Mouse (Mus musculus) ES-E14 (cell line): ENCODE measurements at regions not wholly inside any gene's neighbourhood (a gene's known extent, or its start where the extent isn't known, plus 50 kb on each side); places are given as distances from the start of the nearest gene placed in this dataset.

Experiments
- DNase-seq: peaks from one replicate; pipeline ENCODE4 v3.0.0-alpha.2; 2013; ENCODE audit warnings: low read depth, low spot score
- H3K27ac ChIP-seq: 2 replicates; pipeline ENCODE4 v1.5.1; 2012; ENCODE audit warnings: low read depth, mild to moderate bottlenecking, low read length, moderate library complexity, mixed read lengths; ENCODE audit not compliant: poor library complexity, insufficient read depth, severe bottlenecking
- H3K36me3 ChIP-seq: 2 replicates; pipeline ENCODE4 v1.6.1; 2012; ENCODE audit warnings: mild to moderate bottlenecking, low read length, moderate library complexity, mixed read lengths; ENCODE audit not compliant: control insufficient read depth, poor library complexity, insufficient read depth, severe bottlenecking
- H3K4me1 ChIP-seq, 2 experiments: fragments of 150-350 bp in 1 of 2; sonication (generic) in 1 of 2; 2 replicates each; pipeline ENCODE4 v1.6.1; 2012; ENCODE audit warnings: low read length in 2 of 2, mild to moderate bottlenecking in 1 of 2, mixed read lengths in 1 of 2; ENCODE audit not compliant: control insufficient read depth in 2 of 2, insufficient read depth in 2 of 2, poor library complexity in 1 of 2
- H3K4me3 ChIP-seq, 2 experiments: fragments of 150-350 bp in 1 of 2; sonication (generic) in 1 of 2; 2 replicates each; pipeline ENCODE4 v1.5.1; 2012; ENCODE audit warnings: low read length in 2 of 2, low read depth in 1 of 2, mild to moderate bottlenecking in 1 of 2, mixed read lengths in 1 of 2; ENCODE audit not compliant: insufficient read depth in 1 of 2, poor library complexity in 1 of 2, severe bottlenecking in 1 of 2
- H3K9ac ChIP-seq: 2 replicates; pipeline ENCODE4 v1.6.1; 2012; ENCODE audit warnings: low read depth, mild to moderate bottlenecking, low read length, mixed read lengths; ENCODE audit not compliant: poor library complexity, insufficient read depth, severe bottlenecking
- H3K9me3 ChIP-seq: fragments of 150-350 bp; sonication (generic); 2 replicates; pipeline ENCODE4 v1.6.1; 2012; ENCODE audit warnings: low read depth, mild to moderate bottlenecking, low read length; ENCODE audit not compliant: control insufficient read depth, insufficient read depth
- CHD2 ChIP-seq: IDR thresholded peaks from 2 replicates; pipeline ENCODE4 v1.6.1; 2014; ENCODE audit warnings: mild to moderate bottlenecking, low read depth, low read length, inconsistent platforms
- HCFC1 ChIP-seq: IDR thresholded peaks from 2 replicates; pipeline ENCODE4 v1.6.1; 2012; ENCODE audit warnings: low read length, inconsistent platforms, borderline replicate concordance; ENCODE audit not compliant: insufficient read depth
- MAFK ChIP-seq: IDR thresholded peaks from 2 replicates; pipeline ENCODE4 v1.6.1; 2014; ENCODE audit warnings: mild to moderate bottlenecking, low read depth, low read length, inconsistent platforms; ENCODE audit not compliant: insufficient read depth
- ZC3H11A ChIP-seq: IDR thresholded peaks from 2 replicates; pipeline ENCODE4 v1.6.1; 2012; ENCODE audit warnings: low read depth, mild to moderate bottlenecking, inconsistent platforms, low read length, borderline replicate concordance
- ZNF384 ChIP-seq: IDR thresholded peaks from 2 replicates; pipeline ENCODE4 v1.6.1; 2012; ENCODE audit warnings: low read depth, low read length, inconsistent platforms
- in situ Hi-C, 2 experiments: fragments of 600-800 bp; cut with MboI; formaldehyde crosslinking; loops; one replicate each; pipeline ENCODE4 v1.15.1; 2025; ENCODE audit warnings: low sequenced_read_pairs in 2 of 2, inconsistent platforms in 1 of 2; ENCODE audit not compliant: unreplicated experiment in 2 of 2

DNA sequence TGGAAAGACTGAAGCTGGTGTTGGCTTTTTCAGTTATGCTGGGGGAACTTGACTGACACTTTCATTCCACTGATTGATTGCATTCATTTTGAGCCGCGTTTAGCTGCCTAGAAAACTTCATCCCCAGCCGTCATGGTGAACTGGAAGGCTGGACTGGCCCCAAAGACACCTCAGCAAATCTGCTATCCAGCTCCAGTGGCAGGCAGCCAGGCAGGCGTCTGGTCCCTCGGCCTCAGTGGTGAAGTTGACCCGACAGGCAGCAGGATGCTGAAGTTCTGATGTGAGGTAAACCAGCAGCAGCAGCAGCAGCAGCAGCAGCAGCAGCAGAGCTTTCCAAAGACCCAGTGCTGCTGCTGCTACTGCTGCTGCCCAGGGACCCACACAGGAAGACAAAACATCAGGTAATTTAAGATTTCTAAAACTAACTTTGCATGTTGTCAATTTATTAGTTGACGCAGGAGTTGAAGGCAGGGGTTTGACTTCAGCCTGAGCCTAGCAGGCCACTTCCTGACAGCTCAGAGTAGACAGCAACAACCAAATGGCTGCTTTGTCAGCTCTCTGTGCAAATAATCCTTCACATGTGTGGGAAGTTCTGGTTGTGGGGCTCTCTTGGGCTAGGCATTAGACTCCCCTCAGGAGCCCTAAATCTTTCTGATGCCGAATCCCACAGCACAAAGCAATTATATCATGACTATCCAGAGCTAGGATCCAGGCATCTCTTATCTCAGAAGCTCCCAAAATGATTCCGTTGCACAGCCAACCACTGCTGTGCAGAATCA, 200.4 kb upstream of the Nhs start:
- Histone ChIP-seq H3K36me3 (no peaks in the 10 kb centered on the region), H3K9ac (no peak overlapping the region), H3K27ac (no peak overlapping the region), H3K9me3 (no peaks in the 10 kb centered on the region), H3K4me3 (no peak overlapping the region), H3K4me1 (no peaks in the 10 kb centered on the region)
- in situ Hi-C loops: no loop called here
- TF ChIP-seq ZC3H11A (no peak), ZNF384 (no peak), CHD2 (no peak), MAFK (no peak), HCFC1 (no peak)
- no peak for DNase-seq

DNA sequence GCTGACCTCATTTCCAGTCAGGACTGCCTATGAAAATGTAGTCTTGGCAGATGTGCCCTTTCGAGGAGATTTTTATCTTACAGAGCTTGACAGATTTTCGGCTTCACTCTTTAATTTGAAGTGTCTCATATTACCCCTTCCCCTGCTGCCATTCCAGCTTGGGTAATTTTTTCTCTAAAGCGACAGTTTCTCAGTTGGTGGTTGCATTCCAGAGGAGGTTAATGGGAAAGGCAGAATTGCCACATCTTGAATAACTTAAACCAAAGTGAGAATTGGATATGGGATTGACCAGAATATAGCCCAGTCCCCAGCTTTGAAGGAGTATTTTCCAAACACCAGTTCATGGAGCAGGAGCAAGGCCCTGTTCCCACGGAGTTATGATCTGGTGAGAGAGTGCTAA, 188.8 kb upstream of the Nhs start:
- H3K9me3 ChIP-seq: no peaks in the 10 kb centered on the region
- no peak for DNase-seq
- H3K27ac ChIP-seq: no peak overlapping the region
- TF ChIP-seq HCFC1 (no peak), ZC3H11A (no peak), ZNF384 (no peak), MAFK (no peak), CHD2 (no peak)
- H3K4me3 ChIP-seq: no peak overlapping the region
- no peaks in the 10 kb centered on the region for H3K4me1 ChIP-seq
- in situ Hi-C loops: no loop called here
- no peak overlapping the region for H3K9ac ChIP-seq
- H3K36me3 ChIP-seq: no peaks in the 10 kb centered on the region

DNA sequence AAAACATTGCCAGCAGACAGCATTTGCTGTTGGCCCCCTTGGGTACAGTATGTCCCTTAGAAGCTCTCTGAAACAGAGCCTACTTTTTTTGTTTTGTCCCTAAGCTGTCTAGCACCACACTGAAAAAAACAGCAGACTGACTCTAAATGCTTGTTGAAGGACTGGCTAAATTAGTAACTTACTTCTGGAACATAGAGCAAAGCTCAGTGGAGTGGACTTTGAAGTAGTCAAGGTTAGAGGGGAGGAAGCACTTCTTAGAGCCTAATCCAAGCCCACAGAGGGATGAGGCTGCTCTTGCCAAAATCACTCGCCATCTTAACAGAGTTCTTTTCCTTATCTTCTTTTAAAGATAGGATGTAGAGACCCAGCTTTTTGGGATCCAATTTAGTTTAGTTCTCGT, 188.4 kb upstream of the Nhs start:
- Histone ChIP-seq H3K9ac (no peak overlapping the region), H3K4me1 (no peaks in the 10 kb centered on the region), H3K9me3 (no peaks in the 10 kb centered on the region), H3K36me3 (no peaks in the 10 kb centered on the region), H3K4me3 (no peak overlapping the region), H3K27ac (no peak overlapping the region)
- no peak for DNase-seq
- in situ Hi-C loops: no loop called here
- TF ChIP-seq ZNF384 (no peak), CHD2 (no peak), MAFK (no peak), ZC3H11A (no peak), HCFC1 (no peak)

DNA sequence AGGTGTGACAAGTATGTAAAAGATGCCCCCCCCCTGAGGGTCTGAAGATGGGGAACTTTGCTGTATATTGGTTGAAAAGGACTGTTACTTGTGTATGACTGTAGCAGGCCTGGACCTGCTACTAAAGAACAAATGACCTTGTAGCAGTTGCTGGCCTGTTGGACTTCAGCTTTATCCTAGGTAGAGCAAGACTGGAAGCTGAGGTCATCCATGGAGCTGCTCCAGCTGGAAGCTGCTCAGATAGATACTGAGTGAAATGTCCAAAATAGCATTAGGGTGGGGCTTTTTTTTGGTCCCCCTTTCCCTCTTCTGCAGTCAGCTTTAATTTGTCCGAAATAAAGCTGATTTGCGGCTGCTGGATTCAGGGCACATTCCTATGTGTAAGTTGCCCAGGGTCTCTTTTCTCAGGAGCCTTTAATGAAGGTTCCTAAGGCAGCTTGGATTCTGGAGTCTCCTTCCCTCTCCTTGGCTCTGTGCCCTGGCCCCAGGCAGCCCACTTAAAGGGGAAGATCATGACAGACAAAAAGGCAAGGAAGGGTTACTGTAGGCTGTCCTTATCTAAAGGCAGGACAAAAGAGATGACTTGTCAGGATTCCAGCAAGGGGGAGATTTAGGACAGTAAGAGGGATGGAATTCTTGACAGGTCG, 186.1 kb upstream of the Nhs start:
- Histone ChIP-seq H3K9me3 (no peaks in the 10 kb centered on the region), H3K9ac (no peak overlapping the region), H3K4me3 (no peak overlapping the region), H3K36me3 (no peaks in the 10 kb centered on the region), H3K4me1 (no peaks in the 10 kb centered on the region), H3K27ac (no peak overlapping the region)
- TF ChIP-seq HCFC1 (no peak), ZC3H11A (no peak), CHD2 (no peak), ZNF384 (no peak), MAFK (no peak)
- in situ Hi-C loops: no loop called here
- DNase-seq: no peak
